Mouse (Mus musculus): ENCODE results near the gene Amdhd2. TPM values are rescaled to one million over a fixed set of nuclear protein-coding genes. Genes with fewer than 3 reads are reported as not detected.
"Not testable (repeated sequence)": the region's sequence is repeated elsewhere in the genome, so short reads cannot be mapped to it uniquely, and the experiment has no call there.

Gene Amdhd2
- polyA plus RNA-seq, 1 experiment from 2014 or later, result 21.4 TPM

DNA sequence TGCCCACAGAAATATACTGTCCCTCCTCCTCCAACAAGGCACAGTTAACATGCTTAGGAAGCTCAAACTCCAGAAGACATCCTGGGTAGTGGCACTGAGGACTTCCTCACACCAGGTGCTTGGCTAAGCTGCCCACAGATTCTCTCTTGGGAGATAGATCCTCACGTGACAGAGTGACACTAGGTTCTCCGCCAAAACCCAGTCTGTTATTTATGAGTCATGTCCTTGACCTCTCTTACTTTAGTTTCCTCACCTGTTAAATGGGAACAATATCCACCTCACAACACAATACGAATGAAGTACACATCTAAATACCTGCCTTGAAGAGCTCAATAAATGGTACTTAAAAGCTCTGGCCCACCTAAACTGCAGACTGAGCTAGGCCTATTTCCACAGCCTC is 24.3 kb downstream of the Amdhd2 start:
- no peaks in the 10 kb centered on the region for H3K27me3 ChIP-seq
- 70% methylated on average over 3 of the region's 3 CpGs for WGBS (ENCODE audit: insufficient replicate concordance)

DNA sequence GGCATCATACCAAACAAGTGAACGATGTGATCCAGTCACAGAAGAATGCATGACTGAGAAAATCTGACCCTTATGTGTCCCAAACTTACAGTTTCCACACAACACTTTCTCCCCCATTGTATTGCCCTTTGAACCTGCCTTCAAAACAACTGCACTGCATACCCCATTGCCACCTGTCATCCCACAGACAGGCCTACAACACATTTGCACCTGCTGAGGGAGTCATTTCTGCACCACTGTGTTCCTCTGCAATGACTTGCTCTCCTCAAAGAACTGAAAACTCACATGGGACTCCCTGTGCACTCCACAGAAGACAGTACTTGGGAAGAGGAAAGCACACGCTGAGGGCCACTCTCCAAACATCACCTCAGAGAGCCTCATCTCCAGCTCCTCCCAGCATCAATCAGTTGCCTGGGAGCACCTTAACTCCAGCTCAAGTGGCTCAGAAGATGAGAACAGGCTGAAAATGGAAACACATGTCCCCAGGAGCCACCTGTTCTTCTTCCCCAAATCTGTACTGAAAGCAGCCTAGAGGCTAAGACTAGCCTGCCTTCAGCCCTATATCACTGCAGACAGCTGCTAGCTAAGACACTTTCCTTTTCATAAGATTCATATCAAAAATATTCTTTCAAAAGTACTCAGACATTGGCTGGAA is 26.2 kb downstream of the Amdhd2 start:
- no peak for ATAC-seq (ENCODE audit: insufficient read depth)
- Histone ChIP-seq H3K4me1 (replicated peaks) (peaks cover 71% of the 10 kb centered on the region), H3K4me3 (replicated peaks) (no peak overlapping the region), H3K9ac (no peak overlapping the region), H3K9me3 (replicated peaks) (no peaks in the 10 kb centered on the region), H3K4me2 (no peak overlapping the region), H3K36me3 (replicated peaks) (peaks cover 18% of the 10 kb centered on the region; the same call in 1 of the 2 replicates), H3K27ac (replicated peaks) (no peak overlapping the region), H3K27me3 (no peaks in the 10 kb centered on the region)
- WGBS (ENCODE audit: insufficient replicate concordance), result 83% methylated on average over 2 of the region's 2 CpGs

More for the DNA sequence above, 24.3 kb downstream of the Amdhd2 start:
- Histone ChIP-seq H3K9ac (peak overlapping the region; percentile 96; the same call in 1 of the 2 replicates), H3K4me2 (peak overlapping the region; percentile 77), H3K36me3 (replicated peaks) (0 out of 2 replicates have a peak, but pooled peaks cover 9% of the 10 kb centered on the region), H3K4me1 (replicated peaks) (peaks cover 67% of the 10 kb centered on the region), H3K9me3 (replicated peaks) (no peaks in the 10 kb centered on the region), H3K27ac (replicated peaks) (no peak overlapping the region), H3K4me3 (replicated peaks) (0 out of 2 replicates have a peak overlapping the region, but pooled peaks have one; percentile 99)
- ATAC-seq (ENCODE audit: insufficient read depth), result no peak

DNA sequence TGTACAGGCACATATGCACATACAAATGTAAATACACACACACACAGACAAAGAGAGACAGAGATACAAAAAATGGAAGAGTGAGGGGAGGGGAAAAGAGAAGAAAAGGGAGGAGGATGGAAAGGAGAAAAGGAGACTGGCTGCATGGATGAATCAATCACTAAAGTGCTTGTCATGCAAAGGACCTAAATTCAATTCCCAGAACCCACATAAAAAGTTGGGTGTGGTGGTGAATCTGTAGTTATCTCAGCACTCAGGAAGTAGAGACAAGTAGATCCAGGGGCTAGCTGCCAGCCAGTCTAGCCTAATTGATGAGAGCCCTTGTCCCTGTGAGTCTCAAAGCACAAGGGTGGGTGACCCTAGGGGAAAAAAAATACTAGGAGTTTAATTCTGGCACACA is 29.5 kb downstream of the Amdhd2 start:
- ATAC-seq (ENCODE audit: insufficient read depth), result no peak
- Histone ChIP-seq H3K9ac (no peak overlapping the region), H3K4me1 (replicated peaks) (peaks cover 59% of the 10 kb centered on the region)

DNA sequence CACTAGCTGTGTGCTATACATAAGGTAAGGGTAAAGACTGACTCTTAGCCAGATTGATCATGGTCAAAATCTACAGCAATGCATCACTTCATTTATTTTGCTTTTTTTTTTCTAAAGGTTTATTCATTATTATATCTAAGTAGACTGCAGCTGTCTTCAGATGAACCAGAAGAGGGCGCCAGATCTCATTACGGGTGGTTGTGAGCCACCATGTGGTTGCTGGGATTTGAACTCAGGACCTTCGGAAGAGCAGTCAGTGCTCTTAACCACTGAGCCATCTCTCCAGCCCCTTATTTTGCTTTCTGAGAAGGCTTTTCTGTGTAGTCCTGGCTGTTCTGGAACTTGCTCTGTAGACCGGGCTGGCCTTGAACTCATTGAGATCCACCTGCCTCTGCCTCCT is 30.6 kb downstream of the Amdhd2 start:
- 82% methylated on average over 4 of the region's 4 CpGs for WGBS (ENCODE audit: insufficient replicate concordance)

More for the DNA sequence above, 29.5 kb downstream of the Amdhd2 start:
- Histone ChIP-seq H3K27ac (replicated peaks) (0 out of 2 replicates have a peak overlapping the region, but pooled peaks have one; percentile 1), H3K27me3 (no peaks in the 10 kb centered on the region), H3K4me3 (replicated peaks) (no peak overlapping the region), H3K4me2 (no peak overlapping the region), H3K36me3 (replicated peaks) (peaks cover 15% of the 10 kb centered on the region; the same call in 1 of the 2 replicates), H3K9me3 (replicated peaks) (no peaks in the 10 kb centered on the region)

DNA sequence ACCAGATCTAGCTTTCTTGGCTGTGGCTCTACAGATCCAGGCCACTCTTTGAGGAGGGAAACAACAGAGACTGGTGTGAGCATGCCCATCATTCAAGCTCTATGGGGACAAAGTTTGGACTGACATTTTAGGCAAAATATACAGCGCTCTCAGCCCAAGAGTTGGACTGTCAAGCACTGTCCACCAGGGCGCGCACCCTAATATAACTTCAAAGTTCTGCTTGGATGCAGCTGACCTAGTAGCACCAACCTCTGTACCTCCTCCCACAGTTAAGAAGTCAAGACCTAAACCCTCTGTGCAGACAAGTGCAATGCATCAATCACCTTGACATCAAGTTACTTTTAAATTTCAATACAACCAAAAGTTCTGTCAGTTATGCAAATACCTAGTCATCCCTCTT is 32.0 kb downstream of the Amdhd2 start:
- Histone ChIP-seq H3K4me3 (replicated peaks) (no peak overlapping the region), H3K9ac (no peak overlapping the region), H3K4me2 (no peak overlapping the region), H3K27ac (replicated peaks) (no peak overlapping the region), H3K4me1 (replicated peaks) (peaks cover 41% of the 10 kb centered on the region), H3K9me3 (replicated peaks) (no peaks in the 10 kb centered on the region), H3K27me3 (no peaks in the 10 kb centered on the region), H3K36me3 (replicated peaks) (peaks cover 8% of the 10 kb centered on the region; the same call in 1 of the 2 replicates)
- WGBS (ENCODE audit: insufficient replicate concordance), result 84% methylated on average over 3 of the region's 3 CpGs
- no peak for ATAC-seq (ENCODE audit: insufficient read depth)

More for the DNA sequence above, 30.6 kb downstream of the Amdhd2 start:
- not testable (repeated sequence) for ATAC-seq (ENCODE audit: insufficient read depth); H3K27ac ChIP-seq (replicated peaks); H3K9ac ChIP-seq; H3K27me3 ChIP-seq; H3K36me3 ChIP-seq (replicated peaks); H3K9me3 ChIP-seq (replicated peaks); H3K4me2 ChIP-seq; H3K4me3 ChIP-seq (replicated peaks)
- peaks cover 50% of the 10 kb centered on the region for H3K4me1 ChIP-seq (replicated peaks)

DNA sequence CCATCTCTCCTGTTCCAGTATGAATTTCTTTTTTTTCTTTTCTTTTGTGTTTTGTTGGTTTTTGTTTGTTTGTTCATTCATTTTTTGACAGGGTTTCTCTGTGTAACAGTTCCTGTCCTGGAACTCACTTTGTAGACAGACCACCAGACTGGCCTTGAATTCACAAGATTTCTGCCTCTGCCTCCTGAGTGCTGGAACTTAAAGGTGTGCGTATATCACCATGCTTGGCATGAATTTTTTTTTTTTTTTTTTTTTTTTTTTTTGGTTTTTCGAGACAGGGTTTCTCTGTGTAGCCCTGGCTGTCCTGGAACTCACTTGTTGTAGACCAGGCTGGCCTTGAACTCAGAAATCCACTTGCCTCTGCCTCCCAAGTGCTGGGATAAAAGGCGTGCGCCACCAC is 34.3 kb downstream of the Amdhd2 start:
- not testable (repeated sequence) for ATAC-seq (ENCODE audit: insufficient read depth); H3K9me3 ChIP-seq (replicated peaks); H3K4me3 ChIP-seq (replicated peaks); H3K9ac ChIP-seq; H3K27me3 ChIP-seq; H3K36me3 ChIP-seq (replicated peaks); H3K27ac ChIP-seq (replicated peaks); H3K4me2 ChIP-seq
- peaks cover 27% of the 10 kb centered on the region for H3K4me1 ChIP-seq (replicated peaks)
- WGBS (ENCODE audit: insufficient replicate concordance), result 78% methylated on average over 4 of the region's 4 CpGs

DNA sequence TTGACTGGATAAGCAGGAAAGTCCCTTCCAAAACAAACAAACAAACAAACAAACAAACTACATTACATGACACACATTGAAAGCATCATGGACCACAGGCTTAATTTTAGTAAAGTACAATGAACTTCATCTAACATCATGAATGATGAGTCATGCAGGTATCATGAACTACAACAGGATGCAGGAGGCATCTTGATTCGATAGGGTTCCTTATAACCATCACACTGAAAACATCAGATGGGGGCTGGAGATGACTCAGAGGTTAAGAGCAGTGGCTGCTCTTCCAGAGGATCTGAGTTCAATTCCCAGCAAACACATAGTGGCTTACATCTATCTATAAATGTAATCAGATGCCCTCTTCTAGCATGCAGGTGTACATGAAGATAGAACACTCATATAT is 36.0 kb downstream of the Amdhd2 start:
- H3K27ac ChIP-seq (replicated peaks), result no peak overlapping the region
- H3K4me1 ChIP-seq (replicated peaks), result peaks cover 16% of the 10 kb centered on the region; the same call in 1 of the 2 replicates
- no peak overlapping the region for H3K4me2 ChIP-seq
- peaks cover 2% of the 10 kb centered on the region; the same call in 1 of the 2 replicates for H3K36me3 ChIP-seq (replicated peaks)
- no peaks in the 10 kb centered on the region for H3K9me3 ChIP-seq (replicated peaks)
- H3K27me3 ChIP-seq, result no peaks in the 10 kb centered on the region
- no peak overlapping the region for H3K4me3 ChIP-seq (replicated peaks)
- no peak overlapping the region for H3K9ac ChIP-seq
- ATAC-seq (ENCODE audit: insufficient read depth), result no peak
- WGBS (ENCODE audit: insufficient replicate concordance), result 45% methylated on average over 1 of the region's 1 CpGs

DNA sequence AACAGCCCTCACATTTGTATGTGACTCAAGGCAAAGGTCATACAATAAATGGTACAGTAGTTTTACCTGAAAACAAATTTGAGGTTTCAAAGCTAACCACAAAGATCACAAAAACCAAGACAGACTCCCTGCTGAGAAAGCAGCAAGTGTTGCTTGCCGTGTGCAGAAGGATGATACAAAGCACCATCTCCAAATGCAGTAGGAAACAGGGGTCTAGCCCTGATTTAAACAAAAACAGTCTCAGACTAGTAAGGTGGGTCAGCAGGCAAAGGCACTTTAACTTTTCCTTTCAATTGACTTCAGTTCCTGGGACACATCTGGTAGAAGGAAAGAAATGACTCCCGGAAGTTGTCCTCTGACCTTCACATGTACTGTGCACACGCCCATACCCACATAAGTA is 36.8 kb downstream of the Amdhd2 start:
- Histone ChIP-seq H3K4me3 (replicated peaks) (no peak overlapping the region), H3K9ac (no peak overlapping the region), H3K27me3 (no peaks in the 10 kb centered on the region), H3K27ac (replicated peaks) (no peak overlapping the region), H3K4me2 (no peak overlapping the region), H3K9me3 (replicated peaks) (no peaks in the 10 kb centered on the region), H3K36me3 (replicated peaks) (no peaks in the 10 kb centered on the region), H3K4me1 (replicated peaks) (peaks cover 12% of the 10 kb centered on the region; the same call in 1 of the 2 replicates)
- ATAC-seq (ENCODE audit: insufficient read depth), result no peak
- WGBS (ENCODE audit: insufficient replicate concordance), result 74% methylated on average over 3 of the region's 3 CpGs

DNA sequence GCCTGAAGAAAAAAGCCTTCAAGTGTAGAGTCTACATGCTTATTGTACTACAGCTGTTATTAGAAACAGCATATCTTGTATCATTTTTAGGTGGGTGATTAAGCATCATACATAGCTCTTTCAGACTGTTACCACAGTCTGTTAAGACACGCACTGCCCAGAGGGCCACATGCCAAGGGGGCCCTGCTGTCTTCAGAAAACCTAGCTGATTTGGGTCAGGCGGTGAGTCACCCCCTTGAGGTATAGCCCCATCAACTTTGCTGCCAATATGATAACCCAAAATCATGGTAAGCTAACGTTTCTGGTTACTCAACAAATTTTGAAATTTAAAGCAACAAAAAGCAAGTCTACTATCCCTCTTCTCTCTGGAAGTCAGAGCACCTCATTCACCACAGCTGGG is 44.1 kb downstream of the Amdhd2 start:
- no peak overlapping the region for H3K4me3 ChIP-seq (replicated peaks)
- H3K4me2 ChIP-seq, result no peak overlapping the region
- 70% methylated on average over 3 of the region's 3 CpGs for WGBS (ENCODE audit: insufficient replicate concordance)
- H3K9ac ChIP-seq, result no peak overlapping the region
- no peak for ATAC-seq (ENCODE audit: insufficient read depth)
- H3K9me3 ChIP-seq (replicated peaks), result no peaks in the 10 kb centered on the region
- no peaks in the 10 kb centered on the region for H3K36me3 ChIP-seq (replicated peaks)
- peaks cover 9% of the 10 kb centered on the region for H3K4me1 ChIP-seq (replicated peaks)
- H3K27me3 ChIP-seq, result no peaks in the 10 kb centered on the region
- no peak overlapping the region for H3K27ac ChIP-seq (replicated peaks)

DNA sequence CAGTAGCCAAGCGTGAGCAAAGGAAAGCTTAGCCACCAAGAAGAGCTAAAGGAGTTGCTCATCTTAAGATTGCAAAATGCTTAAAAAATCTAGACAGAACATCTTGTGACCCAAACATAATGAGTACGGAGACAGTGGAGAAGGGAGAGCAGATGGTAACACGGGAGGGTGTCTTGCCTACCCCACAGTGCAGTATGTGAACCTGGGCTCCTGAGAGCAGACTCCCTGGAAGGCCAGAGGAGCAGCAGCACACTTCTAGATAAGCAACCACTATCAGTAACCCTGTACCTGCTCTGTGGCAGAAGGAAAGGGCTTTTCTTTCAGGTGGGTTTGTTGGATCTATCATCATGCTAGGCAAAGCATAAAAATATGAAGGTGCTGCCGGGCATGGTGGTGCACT is 50.5 kb downstream of the Amdhd2 start:
- WGBS (ENCODE audit: insufficient replicate concordance), result 66% methylated on average over 4 of the region's 4 CpGs
- Histone ChIP-seq H3K9ac (no peak overlapping the region), H3K27ac (replicated peaks) (no peak overlapping the region), H3K36me3 (replicated peaks) (peaks cover 30% of the 10 kb centered on the region), H3K27me3 (no peaks in the 10 kb centered on the region), H3K9me3 (replicated peaks) (no peaks in the 10 kb centered on the region), H3K4me1 (replicated peaks) (no peaks in the 10 kb centered on the region), H3K4me3 (replicated peaks) (no peak overlapping the region), H3K4me2 (no peak overlapping the region)
- no peak for ATAC-seq (ENCODE audit: insufficient read depth)

DNA sequence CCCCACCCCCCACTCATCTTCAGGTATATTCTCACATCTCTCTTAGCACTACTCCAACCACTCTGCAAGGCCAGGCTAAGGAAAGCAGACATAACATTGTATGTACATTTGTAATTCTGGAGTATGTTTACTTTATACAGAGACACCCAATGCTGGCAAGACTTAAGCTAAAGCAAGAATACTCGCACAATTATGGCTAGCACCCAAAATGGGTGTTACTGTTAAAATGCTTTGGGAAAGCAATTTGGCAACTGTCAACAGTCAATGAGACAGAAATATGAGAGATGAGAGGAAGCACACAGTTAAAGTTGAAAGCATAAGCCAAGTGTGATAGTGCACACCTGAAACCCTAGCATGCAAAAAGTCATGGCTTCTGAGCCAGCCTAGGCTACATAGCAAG is 52.3 kb downstream of the Amdhd2 start:
- H3K4me1 ChIP-seq (replicated peaks), result no peaks in the 10 kb centered on the region
- H3K9me3 ChIP-seq (replicated peaks), result no peaks in the 10 kb centered on the region
- peaks cover 46% of the 10 kb centered on the region for H3K36me3 ChIP-seq (replicated peaks)
- 87% methylated on average over 1 of the region's 1 CpGs for WGBS (ENCODE audit: insufficient replicate concordance)
- no peaks in the 10 kb centered on the region for H3K27me3 ChIP-seq
- no peak overlapping the region for H3K4me2 ChIP-seq
- no peak overlapping the region for H3K4me3 ChIP-seq (replicated peaks)
- H3K9ac ChIP-seq, result no peak overlapping the region
- no peak for ATAC-seq (ENCODE audit: insufficient read depth)
- no peak overlapping the region for H3K27ac ChIP-seq (replicated peaks)

DNA sequence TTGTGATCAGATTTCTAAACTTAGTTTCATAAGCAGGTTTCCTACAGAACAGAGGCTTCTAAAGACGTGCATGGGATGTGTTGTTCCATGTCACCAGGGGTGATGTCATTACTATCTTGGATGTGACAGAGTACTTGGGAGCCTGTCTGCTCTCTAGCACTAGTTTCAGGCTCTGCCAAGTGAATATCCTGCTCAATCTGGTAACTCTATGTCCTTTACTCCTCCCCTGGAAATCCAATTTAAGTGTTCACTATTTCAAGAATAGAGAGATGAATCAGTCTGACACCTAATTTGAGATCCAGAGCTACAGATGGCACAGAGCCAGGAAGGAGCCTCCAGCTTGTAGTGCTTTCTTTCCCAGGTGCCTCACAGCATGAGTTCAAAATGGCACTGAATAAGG is 54.7 kb downstream of the Amdhd2 start:
- H3K4me1 ChIP-seq (replicated peaks), result no peaks in the 10 kb centered on the region

More for the DNA sequence above, 54.7 kb downstream of the Amdhd2 start:
- Histone ChIP-seq H3K27me3 (no peaks in the 10 kb centered on the region), H3K4me2 (no peak overlapping the region), H3K27ac (replicated peaks) (no peak overlapping the region), H3K4me3 (replicated peaks) (no peak overlapping the region), H3K9ac (no peak overlapping the region), H3K36me3 (replicated peaks) (peaks cover 63% of the 10 kb centered on the region), H3K9me3 (replicated peaks) (no peaks in the 10 kb centered on the region)
- ATAC-seq (ENCODE audit: insufficient read depth), result no peak
- 83% methylated on average over 1 of the region's 1 CpGs for WGBS (ENCODE audit: insufficient replicate concordance)

All from liver, embryonic 15.5 days (tissue).